Mouse (Mus musculus) gastrocnemius, postnatal 4 days (tissue): ENCODE data around the gene Zc3h10. TPM values are rescaled to one million over a fixed set of nuclear protein-coding genes. Genes with fewer than 3 reads are reported as not detected.
"Not testable (repeated sequence)": the region's sequence is repeated elsewhere in the genome, so short reads cannot be mapped to it uniquely, and the experiment has no call there.

Experiments used
- DNase-seq, 2 experiments: peaks; one replicate each; pipeline ENCODE4 v3.0.0; 2021 to 2022; ENCODE audit warnings: low spot score in 2 of 2, mixed read lengths in 2 of 2
- microRNA-seq: library from miRNA; unstranded; fragments of <30 nt; microRNA quantifications from one replicate; pipeline ENCODE4 v1.2.0, GENCODE M21; 2021
- total RNA-seq, 2 experiments: library from RNA; stranded (reverse); gene quantifications; 2 replicates each; pipeline ENCODE4 v1.2.3; 2021

Gene Zc3h10
- total RNA-seq, 2 experiments from 2014 or later: 6.7 to 9.9 TPM

DNA sequence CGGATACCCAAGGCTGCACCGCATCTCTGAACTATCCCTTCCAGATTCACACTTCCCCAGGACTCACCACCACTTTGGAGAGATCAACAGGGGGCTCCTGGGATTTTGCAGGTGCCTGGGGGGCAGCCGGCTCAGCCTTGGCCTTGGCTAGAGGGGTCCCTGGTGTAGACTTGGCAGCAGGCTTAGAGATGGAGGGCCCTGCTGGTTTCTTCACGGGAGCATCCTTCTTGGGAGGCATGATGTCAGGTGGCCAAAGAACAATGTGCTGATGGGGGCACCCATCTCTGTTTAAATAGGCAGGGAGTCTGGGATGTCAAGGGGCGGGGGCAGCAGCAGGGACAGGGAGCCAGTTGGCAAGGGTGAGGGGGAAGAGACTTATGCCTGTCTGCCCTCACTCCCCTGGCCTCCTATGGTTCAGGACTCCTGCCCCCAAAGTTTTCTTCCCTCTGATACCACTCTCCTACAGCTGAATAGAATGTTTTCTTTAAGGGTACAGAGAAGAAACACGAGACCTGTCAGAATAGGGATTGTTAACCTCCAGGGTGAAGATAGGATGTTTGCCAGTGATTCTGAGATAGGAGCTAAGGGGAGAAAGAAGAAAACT, 50.3 kb downstream of the Zc3h10 start:
- DNase-seq: no peak

- no peak for DNase-seq
Measured at GRCm38 (mm10) chr10:128496509-128497077, 51.0 kb downstream of the Zc3h10 start.

- no peak for DNase-seq
Measured at GRCm38 (mm10) chr10:128495903-128496302, 51.7 kb downstream of the Zc3h10 start.

DNA sequence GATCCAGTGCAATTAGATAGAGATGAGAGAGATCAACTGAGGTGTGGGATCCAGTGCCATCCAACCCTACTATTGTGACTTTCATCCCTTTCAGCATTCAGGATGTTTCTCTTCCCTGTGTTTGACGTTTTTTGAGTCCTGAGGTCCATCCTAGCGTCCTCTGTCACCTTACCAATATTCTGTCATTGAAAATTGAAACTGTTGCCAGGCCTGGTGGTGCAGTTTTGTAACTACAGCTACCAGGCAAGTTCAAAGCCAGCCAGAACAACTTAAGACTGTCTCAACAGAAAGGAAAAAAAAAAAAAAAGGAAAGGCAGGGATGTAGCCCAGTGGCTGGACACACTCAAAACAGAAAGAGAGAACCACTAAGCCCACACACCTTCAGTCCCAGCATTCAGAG, 52.3 kb downstream of the Zc3h10 start:
- DNase-seq: no peak

- DNase-seq: no peak
Measured at GRCm38 (mm10) chr10:128494667-128495245, 52.8 kb downstream of the Zc3h10 start.

- DNase-seq: peak; percentile 94 to 99
Measured at GRCm38 (mm10) chr10:128493695-128494666, 53.6 kb downstream of the Zc3h10 start, which contains the start of gene Myl6. Myl6 (minus strand) TSS chr10:128494145.

DNA sequence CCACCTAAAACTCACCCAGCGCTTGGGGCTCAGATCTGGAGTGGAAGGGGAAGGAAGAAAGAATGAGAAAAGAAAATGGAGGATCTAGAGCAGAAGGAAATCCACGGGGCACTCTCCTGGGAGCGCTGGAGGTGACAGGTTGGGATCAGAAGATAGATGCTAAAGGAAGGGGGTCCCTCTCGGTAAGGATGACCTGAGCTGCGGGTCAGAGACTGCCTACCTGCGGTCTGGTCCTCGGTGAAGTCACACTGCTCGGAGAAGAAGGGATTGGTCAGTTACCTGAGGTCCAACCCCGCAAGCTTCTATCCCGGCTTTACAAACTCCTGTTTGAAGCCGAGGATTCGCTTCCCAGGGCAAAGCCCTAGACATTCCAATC, 54.3 kb downstream of the Zc3h10 start:
- no peak for DNase-seq

GRCm38 (mm10) chr10:128492633-128493311, 54.8 kb downstream of the Zc3h10 start:
- DNase-seq: peak in 1 of 2 experiments; percentile 60

- not testable (repeated sequence) for DNase-seq
Measured at GRCm38 (mm10) chr10:128492051-128492450, 55.5 kb downstream of the Zc3h10 start.

Small RNA genes lying within 50 kb of the gene (microRNA-seq; reads per million reads assigned to microRNA genes)
- not detected for gene Gm47275
- not detected for gene Mir6916
- 0.85 reads per million for gene Mir6917

Other genes starting within 250 kb of the Zc3h10 start
- not detected for gene Il23a, start 249.0 kb downstream of the Zc3h10 start, total RNA-seq
- gene Pan2, start 244.4 kb downstream of the Zc3h10 start, total RNA-seq: 10 to 100 TPM; 17.2 to 19.5 TPM
- gene Cnpy2, start 225.3 kb downstream of the Zc3h10 start, total RNA-seq: 100 to 1,000 TPM in 1 of 2 experiments, 10 to 100 TPM in 1; 94.1 to 100 TPM
- 100 to 1,000 TPM; 403 to 430 TPM for gene Cs, start 210.0 kb downstream of the Zc3h10 start, total RNA-seq
- gene Coq10a, start 178.8 kb downstream of the Zc3h10 start, total RNA-seq: 100 to 1,000 TPM; 115 to 133 TPM
- 10 to 100 TPM; 45.3 to 48.3 TPM for gene Ankrd52, start 170.7 kb downstream of the Zc3h10 start, total RNA-seq
- gene Slc39a5, start 146.5 kb downstream of the Zc3h10 start, total RNA-seq: under 1 TPM in 1 of 2 experiments, not detected in 1; 0.23 TPM
- gene Nabp2, start 136.3 kb downstream of the Zc3h10 start, total RNA-seq: 10 to 100 TPM; 48.0 to 50.7 TPM
- gene Rnf41, start 136.1 kb downstream of the Zc3h10 start, total RNA-seq: 10 to 100 TPM; 21.9 to 24.0 TPM
- gene Smarcc2, start 88.5 kb downstream of the Zc3h10 start, total RNA-seq: 10 to 100 TPM; 90.8 to 91.2 TPM
- 100 to 1,000 TPM; 485 to 542 TPM for gene Myl6, start 53.6 kb downstream of the Zc3h10 start, total RNA-seq
- 100 to 1,000 TPM; 119 to 139 TPM for gene Myl6b, start 49.1 kb downstream of the Zc3h10 start, total RNA-seq
- gene Esyt1, start 21.9 kb downstream of the Zc3h10 start, total RNA-seq: 10 to 100 TPM; 49.6 to 50.5 TPM
- gene Rpl41, start 1.5 kb upstream of the Zc3h10 start, total RNA-seq: 1,000 to 10,000 TPM; 2,741 to 3,076 TPM
- 10 to 100 TPM; 84.8 to 91.4 TPM for gene Pa2g4, start 18.2 kb upstream of the Zc3h10 start, total RNA-seq
- gene Erbb3, start 41.9 kb upstream of the Zc3h10 start, total RNA-seq: 10 to 100 TPM; 18.0 to 19.0 TPM
- gene Rps26, start 79.0 kb upstream of the Zc3h10 start, total RNA-seq: 100 to 1,000 TPM; 757 to 856 TPM
- gene Ikzf4, start 98.2 kb upstream of the Zc3h10 start, total RNA-seq: 1 to 10 TPM in 1 of 2 experiments, under 1 TPM in 1; 0.93 to 1.4 TPM
- 10 to 100 TPM; 12.0 to 13.1 TPM for gene Suox, start 126.3 kb upstream of the Zc3h10 start, total RNA-seq
- 10 to 100 TPM; 85.8 to 88.8 TPM for gene Rab5b, start 148.5 kb upstream of the Zc3h10 start, total RNA-seq
- 1 to 10 TPM; 4.0 to 5.2 TPM for gene Pmel, start 156.4 kb upstream of the Zc3h10 start, total RNA-seq
- gene Cdk2, start 157.3 kb upstream of the Zc3h10 start, total RNA-seq: 10 to 100 TPM; 38.7 to 42.8 TPM
- gene Dgka, start 197.1 kb upstream of the Zc3h10 start, total RNA-seq: 1 to 10 TPM; 6.7 TPM
- gene Pym1, start 200.1 kb upstream of the Zc3h10 start, total RNA-seq: 10 to 100 TPM; 18.3 to 22.1 TPM
- 1 to 10 TPM; 2.8 to 3.0 TPM for gene Mmp19, start 243.1 kb upstream of the Zc3h10 start, total RNA-seq